In the genomic region with DNA sequence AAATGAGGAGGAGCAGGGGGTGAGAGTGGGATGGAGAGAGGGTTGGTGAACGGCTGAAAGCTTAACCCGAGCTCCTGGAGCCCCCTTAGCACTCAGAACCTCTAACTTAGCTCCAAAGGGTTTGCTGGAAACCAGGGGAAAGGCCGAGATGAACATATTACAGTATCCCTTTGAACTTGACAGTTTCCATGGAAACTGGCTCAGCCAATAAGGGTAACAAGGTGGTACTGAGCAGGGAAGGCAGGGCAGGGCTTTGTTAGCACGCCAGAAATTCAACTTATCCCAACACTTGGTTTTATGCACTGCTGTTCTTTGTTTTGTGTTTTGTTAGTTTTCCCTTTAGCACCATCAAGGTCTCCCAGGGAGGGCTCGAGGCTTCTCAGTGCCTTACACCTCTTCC, we compare ENCODE assay signal across 15 mouse cellular contexts.
DNase-seq lines count a peak whose midpoint lies in the region; ATAC-seq lines count a peak whose summit lies in the region.
"Had no signal": no experiment of that assay in that cellular context is flagged by ENCODE, and none has a peak within 500 bp of the region (broad histone marks: within the 10 kb centered on the region; RNA-seq: fewer than 3 reads in every experiment).

No protein-coding gene starts in this region.

- peak overlapping the region; percentile 53; the same call in 1 of the 2 replicates for H3K9ac ChIP-seq in hindbrain, embryonic 13.5 days
- peak overlapping the region; percentile 39; the same call in 1 of the 2 replicates for H3K9ac ChIP-seq in midbrain, embryonic 13.5 days (replicated peaks)
- H3K9ac ChIP-seq: lung, embryonic 14.5 days had no signal

- ATAC-seq in hindbrain, embryonic 13.5 days (ENCODE audit: low FRiP score), result no peak
- ATAC-seq in midbrain, embryonic 13.5 days, result peak; percentile 46

- no peaks in the 10 kb centered on the region for H3K27me3 ChIP-seq in hindbrain, embryonic 13.5 days
- H3K27me3 ChIP-seq in midbrain, embryonic 13.5 days, result no peaks in the 10 kb centered on the region
- no peaks in the 10 kb centered on the region for H3K27me3 ChIP-seq in heart, embryonic 10.5 days (ENCODE audit: insufficient read depth, poor library complexity, severe bottlenecking)

- no peak overlapping the region for H3K4me3 ChIP-seq in hindbrain, embryonic 13.5 days
- 0 out of 2 replicates have a peak overlapping the region, but pooled peaks have one; percentile 5 for H3K4me3 ChIP-seq in midbrain, embryonic 13.5 days (replicated peaks)
- H3K4me3 ChIP-seq in heart, embryonic 10.5 days, result no peak overlapping the region

- peaks cover 74% of the 10 kb centered on the region for H3K4me1 ChIP-seq in hindbrain, embryonic 13.5 days (replicated peaks)
- peaks cover 71% of the 10 kb centered on the region for H3K4me1 ChIP-seq in midbrain, embryonic 13.5 days (replicated peaks)
- H3K4me1 ChIP-seq in heart, embryonic 10.5 days, result peaks cover 55% of the 10 kb centered on the region

- intact Hi-C loops in heart, postnatal 14 days (cut with DNase I), result no loop called here

- H3K36me3 ChIP-seq in hindbrain, embryonic 13.5 days, result peaks cover 2% of the 10 kb centered on the region
- H3K36me3 ChIP-seq in midbrain, embryonic 13.5 days, result peaks cover 13% of the 10 kb centered on the region
- peaks cover 40% of the 10 kb centered on the region for H3K36me3 ChIP-seq in heart, embryonic 10.5 days
- H3K36me3 ChIP-seq: G1E had no signal

- H3K9me3 ChIP-seq in hindbrain, embryonic 13.5 days, result no peaks in the 10 kb centered on the region
- H3K9me3 ChIP-seq in midbrain, embryonic 13.5 days, result no peaks in the 10 kb centered on the region
- no peaks in the 10 kb centered on the region for H3K9me3 ChIP-seq in heart, embryonic 10.5 days
- H3K9me3 ChIP-seq: G1E had no signal

- peak; percentile 32 for DNase-seq in retina, postnatal 1 day
- no peak for DNase-seq in retina, embryonic 14.5 days (ENCODE audit: low spot score)
- DNase-seq in heart, embryonic 10.5 days (ENCODE audit: low spot score), result no peak
- no peak for DNase-seq in lung, postnatal 10 days
- no peak for DNase-seq in heart, postnatal 14 days
- DNase-seq in adrenal gland, adult 2 months, result no peak
- DNase-seq: B cell, adult 2 months; heart, adult 11 months; kidney, adult 8-10 months; layer of hippocampus, adult 9-11 months; lung, embryonic 14.5 days; thymus, adult 18-20 months had no signal

- 19% methylated on average over 5 of the region's 5 CpGs for WGBS in hindbrain, embryonic 13.5 days
- WGBS in midbrain, embryonic 13.5 days, result 15% methylated on average over 5 of the region's 5 CpGs
- 55% methylated on average over 5 of the region's 5 CpGs for WGBS in heart, embryonic 10.5 days

- H3K27ac ChIP-seq in hindbrain, embryonic 13.5 days, result peak overlapping the region; percentile 91
- peak overlapping the region; percentile 89 for H3K27ac ChIP-seq in midbrain, embryonic 13.5 days
- no peak overlapping the region for H3K27ac ChIP-seq in heart, embryonic 10.5 days

- H3K4me2 ChIP-seq in hindbrain, embryonic 13.5 days, result peak overlapping the region; percentile 19; the same call in 1 of the 2 replicates
- peak overlapping the region; percentile 41 for H3K4me2 ChIP-seq in midbrain, embryonic 13.5 days (replicated peaks)
- H3K4me2 ChIP-seq: lung, embryonic 14.5 days had no signal
